Mouse (Mus musculus) cerebellum, adult 2 months (tissue): Measurements from ENCODE around the gene Fuom.

ENCODE experiments used
- CTCF ChIP-seq: fragments of 200-500 bp; IDR thresholded peaks from 2 replicates; pipeline ENCODE4 v1.5.1; 2011; ENCODE audit warnings: low read depth, mild to moderate bottlenecking, control low read depth, low read length, moderate library complexity, borderline replicate concordance; ENCODE audit not compliant: insufficient read depth
- POLR2A ChIP-seq: fragments of 200-500 bp; IDR thresholded peaks from 2 replicates; pipeline ENCODE4 v1.6.1; 2011; ENCODE audit warnings: low read length, control low read depth, borderline replicate concordance; ENCODE audit not compliant: insufficient read depth

DNA sequence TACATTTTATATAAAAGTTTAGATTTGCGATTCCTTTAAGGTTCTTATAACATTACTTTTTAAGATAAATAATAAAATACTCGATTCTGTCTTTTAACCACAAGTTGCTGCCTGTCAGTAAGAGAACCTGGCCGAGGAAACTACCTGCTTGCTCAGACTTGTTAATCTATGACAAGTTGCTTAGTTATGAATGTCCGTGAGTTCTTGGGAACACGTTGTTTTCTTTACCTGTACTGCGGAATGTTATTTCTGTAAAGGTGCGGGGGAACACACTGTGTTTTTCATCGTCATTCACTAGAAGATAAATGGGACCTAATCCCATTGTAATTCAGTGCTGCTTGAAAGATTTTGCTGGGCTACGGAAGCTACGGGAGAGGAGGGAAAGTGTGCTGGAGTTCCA is 11.6 kb downstream of the Fuom start:
- TF ChIP-seq POLR2A = no peak
- TF ChIP-seq CTCF = no peak
